Mouse (Mus musculus) erythroblast, embryonic 14.5 days (primary cell): Measurements from ENCODE around the gene BC025920.

ENCODE experiments used
- GATA1 ChIP-seq: IDR thresholded peaks from 2 replicates; pipeline ENCODE4 v1.6.1; 2012; ENCODE audit warnings: low read length, inconsistent platforms, mixed read lengths
- TAL1 ChIP-seq: IDR thresholded peaks from 3 replicates; pipeline ENCODE4 v1.6.1; 2012; ENCODE audit warnings: low read length, inconsistent platforms, mixed read lengths

DNA sequence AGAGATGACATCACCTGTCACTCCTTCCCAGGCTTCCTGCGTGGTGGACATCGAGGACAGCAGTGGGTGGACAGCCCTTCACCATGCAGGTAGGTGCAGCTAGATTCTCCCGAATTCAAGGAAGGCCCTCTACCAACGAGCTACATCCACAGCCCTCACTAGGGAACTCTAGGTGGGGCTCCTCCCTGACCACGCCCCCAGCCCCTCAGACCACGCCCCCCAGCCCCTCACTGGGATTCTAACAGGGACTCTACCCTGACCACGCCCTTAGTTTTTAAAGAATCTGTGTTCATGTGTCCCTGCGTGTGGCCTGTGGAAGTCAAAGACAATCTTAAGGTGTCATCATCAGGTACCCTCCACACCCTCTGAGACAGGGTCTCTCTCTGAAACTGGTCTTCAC, 30.3 kb downstream of the BC025920 start:
- TF ChIP-seq TAL1 (no peak), GATA1 (no peak)
